Mouse (Mus musculus) limb, embryonic 14.5 days (tissue): ENCODE results near the gene Mreg. TPM values are rescaled to one million over a fixed set of nuclear protein-coding genes. Genes with fewer than 3 reads are reported as not detected.
"Not testable (repeated sequence)": the region's sequence is repeated elsewhere in the genome, so short reads cannot be mapped to it uniquely, and the experiment has no call there.

Experiments
- ATAC-seq: fragments of 200-750 bp; cut with Nextera tagmentation; 2 replicates; pipeline ENCODE4 v1.8.0; 2017; ENCODE audit warnings: low read depth, moderate number of reproducible peaks, moderate TSS enrichment; ENCODE audit not compliant: low FRiP score
- DNase-seq: peaks from one replicate; pipeline ENCODE4 v3.0.0-alpha.2; 2015; ENCODE audit warnings: low spot score
- H3K27ac ChIP-seq: fragments of 300-500 bp; sonication (generic); replicated peaks from 2 replicates; pipeline ENCODE4 v1.5.1; 2014; ENCODE audit warnings: low read depth, mild to moderate bottlenecking, low read length, moderate library complexity, mixed read lengths
- H3K27me3 ChIP-seq: fragments of 300-500 bp; sonication (generic); 2 replicates; pipeline ENCODE4 v1.6.1; 2014; ENCODE audit warnings: low read length, mixed read lengths; ENCODE audit not compliant: control insufficient read depth, insufficient read depth
- H3K36me3 ChIP-seq: fragments of 300-500 bp; sonication (generic); 2 replicates; pipeline ENCODE4 v1.6.1; 2014; ENCODE audit warnings: mild to moderate bottlenecking, low read length, moderate library complexity, mixed read lengths; ENCODE audit not compliant: control insufficient read depth, insufficient read depth
- H3K4me1 ChIP-seq: fragments of 300-500 bp; sonication (generic); 2 replicates; pipeline ENCODE4 v1.6.1; 2014; ENCODE audit warnings: antibody characterized with exemption, low read length, mixed read lengths; ENCODE audit not compliant: control insufficient read depth, insufficient read depth
- H3K4me2 ChIP-seq: fragments of 300-500 bp; sonication (generic); replicated peaks from 2 replicates; pipeline ENCODE4 v1.6.1; 2014; ENCODE audit warnings: low read depth, mild to moderate bottlenecking, low read length, moderate library complexity; ENCODE audit not compliant: severe bottlenecking
- H3K4me3 ChIP-seq: fragments of 300-500 bp; sonication (generic); replicated peaks from 2 replicates; pipeline ENCODE4 v1.5.1; 2014; ENCODE audit warnings: low read length
- H3K9ac ChIP-seq: fragments of 300-500 bp; sonication (generic); 2 replicates; pipeline ENCODE4 v1.6.1; 2014; ENCODE audit warnings: mild to moderate bottlenecking, low read depth, low read length, moderate library complexity; ENCODE audit not compliant: severe bottlenecking
- H3K9me3 ChIP-seq: fragments of 300-500 bp; sonication (generic); 2 replicates; pipeline ENCODE4 v1.6.1; 2016; ENCODE audit warnings: low read length; ENCODE audit not compliant: control insufficient read depth
- POLR2A ChIP-seq: fragments of 200-500 bp; IDR thresholded peaks from 2 replicates; pipeline ENCODE4 v1.8.0; 2012; ENCODE audit warnings: inconsistent platforms, mild to moderate bottlenecking, moderate library complexity, borderline replicate concordance; ENCODE audit not compliant: insufficient read depth, insufficient read length; ENCODE audit errors: extremely low read depth
- WGBS: fragments of 180-500 bp; shearing (Covaris S2); extraction: QIAGEN DNeasy Blood & Tissue Kit; methylation state at CpG from one replicate; pipeline ENCODE4 v1.1.7; 2014; 5-methylcytosine and 5-hydroxymethylcytosine counted together
- polyA plus RNA-seq, 2 experiments: library from polyadenylated mRNA; depleted of rRNA in 1 of 2; stranded (reverse) in 1 of 2; unstranded in 1 of 2; fragments of >200 nt; fragmentation: Nextera tagmentation in 1 of 2; extraction: Ambion mirVana in 1 of 2; gene quantifications; 2 replicates each; pipeline versions ENCODE4 v1.2.1 to v1.2.3; 2012 to 2014

Gene Mreg
- polyA plus RNA-seq, 2 experiments = 1.5 to 4.6 TPM

GRCm38 (mm10) chr1:72243656-72244316, 31.7 kb upstream of the Mreg start:
- Histone ChIP-seq H3K36me3 (no peaks in the 10 kb centered on the region), H3K27ac (peak overlapping the region; percentile 98), H3K27me3 (no peaks in the 10 kb centered on the region), H3K4me2 (peak overlapping the region; percentile 52), H3K9me3 (no peaks in the 10 kb centered on the region), H3K4me3 (peak overlapping the region; percentile 38), H3K4me1 (no peaks in the 10 kb centered on the region), H3K9ac (peak overlapping the region; percentile 74)
- ATAC-seq (peak; percentile 96), DNase-seq (peak; percentile 93)
- TF ChIP-seq POLR2A = peak; percentile 89; the same call in 1 of the 2 replicates
- under 1% methylated on average over 44 of the region's 47 CpGs for WGBS

- Histone ChIP-seq H3K9ac (no peak overlapping the region), H3K9me3 (no peaks in the 10 kb centered on the region), H3K36me3 (no peaks in the 10 kb centered on the region), H3K27ac (no peak overlapping the region), H3K27me3 (no peaks in the 10 kb centered on the region), H3K4me1 (no peaks in the 10 kb centered on the region), H3K4me2 (no peak overlapping the region), H3K4me3 (no peak overlapping the region)
- TF ChIP-seq POLR2A = no peak
- 85% methylated on average over 5 of the region's 5 CpGs for WGBS
- DNase-seq = no peak
- no peak for ATAC-seq
Measured at GRCm38 (mm10) chr1:72242581-72243143, 30.6 kb upstream of the Mreg start.

- H3K4me1 ChIP-seq, H3K27ac ChIP-seq, H3K4me3 ChIP-seq, H3K36me3 ChIP-seq, ATAC-seq, H3K4me2 ChIP-seq, H3K27me3 ChIP-seq, H3K9ac ChIP-seq, H3K9me3 ChIP-seq, DNase-seq: not testable (repeated sequence)
- 81% methylated on average over 3 of the region's 3 CpGs for WGBS
Measured at GRCm38 (mm10) chr1:72239113-72239512, 27.0 kb upstream of the Mreg start.

GRCm38 (mm10) chr1:72238016-72238580, 26.0 kb upstream of the Mreg start:
- WGBS = 55% methylated on average over 10 of the region's 10 CpGs
- Histone ChIP-seq H3K27me3 (no peaks in the 10 kb centered on the region), H3K9me3 (no peaks in the 10 kb centered on the region), H3K9ac (no peak overlapping the region), H3K36me3 (no peaks in the 10 kb centered on the region), H3K4me2 (peak overlapping the region; percentile 39; the same call in 1 of the 2 replicates), H3K4me3 (no peak overlapping the region), H3K27ac (no peak overlapping the region), H3K4me1 (no peaks in the 10 kb centered on the region)
- DNase-seq = no peak
- no peak for TF ChIP-seq POLR2A
- no peak for ATAC-seq

- no peaks in the 10 kb centered on the region for H3K9me3 ChIP-seq
- DNase-seq (peak; percentile 65), ATAC-seq (peak; percentile 75)
- 5% methylated on average over 10 of the region's 13 CpGs for WGBS
- H3K27ac ChIP-seq = no peak overlapping the region
- peak overlapping the region; percentile 22 for H3K4me3 ChIP-seq
- H3K4me2 ChIP-seq = peak overlapping the region; percentile 39
- no peaks in the 10 kb centered on the region for H3K36me3 ChIP-seq
- H3K9ac ChIP-seq = no peak overlapping the region
- no peaks in the 10 kb centered on the region for H3K4me1 ChIP-seq
- H3K27me3 ChIP-seq = no peaks in the 10 kb centered on the region
- no peak for TF ChIP-seq POLR2A
Measured at GRCm38 (mm10) chr1:72237007-72237775, 25.1 kb upstream of the Mreg start.

GRCm38 (mm10) chr1:72236363-72237006, 24.4 kb upstream of the Mreg start:
- Histone ChIP-seq H3K4me2 (peak overlapping the region; percentile 50), H3K9ac (peak overlapping the region; percentile 53), H3K4me3 (peak overlapping the region; percentile 46), H3K27ac (peak overlapping the region; percentile 61)
- not testable (repeated sequence) for H3K4me1 ChIP-seq, H3K9me3 ChIP-seq, H3K36me3 ChIP-seq, H3K27me3 ChIP-seq
- DNase-seq = peak; percentile 86
- ATAC-seq = peak; percentile 83
- WGBS = under 1% methylated on average over 35 of the region's 50 CpGs

GRCm38 (mm10) chr1:72232592-72232991, 20.5 kb upstream of the Mreg start:
- not testable (repeated sequence) for H3K4me3 ChIP-seq, H3K36me3 ChIP-seq, H3K4me2 ChIP-seq, H3K9ac ChIP-seq, H3K9me3 ChIP-seq, ATAC-seq, DNase-seq, H3K27ac ChIP-seq, H3K4me1 ChIP-seq, H3K27me3 ChIP-seq
- WGBS = 81% methylated on average over 10 of the region's 10 CpGs
